Mouse (Mus musculus) lung, embryonic 14.5 days (tissue): ENCODE measurements around the gene Uck1. TPM values are rescaled to one million over a fixed set of nuclear protein-coding genes. Genes with fewer than 3 reads are reported as not detected.
A peak's percentile ranks its signal among the peaks of the same experiment; 100 is the strongest.

Experiments
- ATAC-seq: fragments of 200-750 bp; cut with Nextera tagmentation; 2 replicates; pipeline ENCODE4 v1.8.0; 2017; ENCODE audit warnings: mild to moderate bottlenecking, moderate TSS enrichment, moderate library complexity; ENCODE audit not compliant: insufficient read depth
- DNase-seq: peaks from one replicate; pipeline ENCODE4 v3.0.0-alpha.2; 2015
- H3K27ac ChIP-seq: fragments of 300-500 bp; sonication (generic); 2 replicates; pipeline ENCODE4 v1.5.1; 2014; ENCODE audit warnings: low read depth, mild to moderate bottlenecking, moderate library complexity
- H3K27me3 ChIP-seq: fragments of 300-500 bp; sonication (generic); 2 replicates; pipeline ENCODE4 v1.6.1; 2014; ENCODE audit warnings: low read length, control low read depth; ENCODE audit not compliant: insufficient read depth
- H3K36me3 ChIP-seq: fragments of 300-500 bp; sonication (generic); 2 replicates; pipeline ENCODE4 v1.6.1; 2014; ENCODE audit warnings: control low read depth; ENCODE audit not compliant: insufficient read depth
- H3K4me1 ChIP-seq: fragments of 300-500 bp; sonication (generic); 2 replicates; pipeline ENCODE4 v1.6.1; 2014; ENCODE audit warnings: antibody characterized with exemption, control low read depth; ENCODE audit not compliant: insufficient read depth
- H3K4me2 ChIP-seq: fragments of 300-500 bp; sonication (generic); 2 replicates; pipeline ENCODE4 v1.6.1; 2014; ENCODE audit warnings: mild to moderate bottlenecking
- H3K4me3 ChIP-seq: fragments of 300-500 bp; sonication (generic); 2 replicates; pipeline ENCODE4 v1.5.1; 2014; ENCODE audit warnings: low read depth, low read length
- H3K9ac ChIP-seq: fragments of 300-500 bp; sonication (generic); 2 replicates; pipeline ENCODE4 v1.6.1; 2014
- H3K9me3 ChIP-seq: fragments of 300-500 bp; sonication (generic); 2 replicates; pipeline ENCODE4 v1.6.1; 2016; ENCODE audit warnings: low read depth, low read length, control low read depth
- CTCF ChIP-seq: IDR thresholded peaks from 2 replicates; pipeline ENCODE4 v1.5.1; 2016; ENCODE audit warnings: antibody characterized with exemption, low read depth
- WGBS: fragments of 180-500 bp; shearing (Covaris S2); extraction: QIAGEN DNeasy Blood & Tissue Kit; methylation state at CpG from one replicate; pipeline ENCODE4 v1.1.7; 2014; 5-methylcytosine and 5-hydroxymethylcytosine counted together
- polyA plus RNA-seq: library from polyadenylated mRNA; unstranded; fragments of >200 nt; fragmentation: Nextera tagmentation; extraction: Ambion mirVana; gene quantifications from 2 replicates; pipeline ENCODE4 v1.2.1, GENCODE M21; 2014

The Uck1 gene
- polyA plus RNA-seq, 1 experiment from 2014 or later: 63.6 TPM

DNA sequence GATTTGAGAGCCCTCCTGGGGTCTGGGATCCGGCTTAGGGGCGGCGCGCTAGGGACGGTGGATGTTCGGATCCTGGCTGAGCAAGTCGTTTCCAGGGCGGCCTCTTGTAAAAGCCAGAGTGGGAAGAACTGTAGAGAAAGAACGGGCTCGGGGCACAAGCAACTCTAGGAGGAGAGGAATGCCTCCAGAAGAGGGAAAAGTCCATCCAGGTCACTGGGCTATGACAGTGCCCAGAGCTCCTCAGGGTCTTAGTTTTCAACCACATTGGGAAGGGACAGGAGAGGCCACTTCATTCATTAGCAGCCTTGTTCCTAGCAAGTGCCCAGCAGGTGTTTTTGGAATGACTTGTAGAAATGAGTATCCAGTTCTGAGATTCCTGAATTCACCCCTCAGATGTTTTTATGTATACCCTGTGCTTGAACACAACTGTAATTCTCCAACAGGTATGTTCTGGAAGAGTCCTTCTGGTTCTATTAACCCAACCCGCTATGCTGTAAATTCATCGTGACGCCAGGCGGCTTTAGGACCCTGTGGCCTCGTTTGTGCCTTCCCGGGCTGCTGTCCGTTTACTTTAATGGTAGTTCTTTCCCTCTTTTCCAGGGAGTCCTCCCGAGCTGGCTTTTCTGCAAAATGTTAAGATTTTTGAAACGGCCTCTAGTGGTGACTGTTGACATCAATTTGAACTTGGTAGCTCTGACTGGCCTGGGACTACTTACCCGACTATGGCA is 23.0 kb downstream of the Uck1 start:
- Histone ChIP-seq H3K27me3 (no peaks in the 10 kb centered on the region), H3K4me1 (peaks cover 10% of the 10 kb centered on the region; the same call in 1 of the 2 replicates), H3K36me3 (peaks cover 40% of the 10 kb centered on the region), H3K9me3 (no peaks in the 10 kb centered on the region), H3K27ac (peak overlapping the region; percentile 90), H3K9ac (peak overlapping the region; percentile 62), H3K4me3 (peak overlapping the region; percentile 71), H3K4me2 (peak overlapping the region; percentile 93)
- TF ChIP-seq CTCF: peak; percentile 63
- ATAC-seq (peak; percentile 53), DNase-seq (peak; percentile 91)
- WGBS: under 1% methylated on average over 20 of the region's 20 CpGs

DNA sequence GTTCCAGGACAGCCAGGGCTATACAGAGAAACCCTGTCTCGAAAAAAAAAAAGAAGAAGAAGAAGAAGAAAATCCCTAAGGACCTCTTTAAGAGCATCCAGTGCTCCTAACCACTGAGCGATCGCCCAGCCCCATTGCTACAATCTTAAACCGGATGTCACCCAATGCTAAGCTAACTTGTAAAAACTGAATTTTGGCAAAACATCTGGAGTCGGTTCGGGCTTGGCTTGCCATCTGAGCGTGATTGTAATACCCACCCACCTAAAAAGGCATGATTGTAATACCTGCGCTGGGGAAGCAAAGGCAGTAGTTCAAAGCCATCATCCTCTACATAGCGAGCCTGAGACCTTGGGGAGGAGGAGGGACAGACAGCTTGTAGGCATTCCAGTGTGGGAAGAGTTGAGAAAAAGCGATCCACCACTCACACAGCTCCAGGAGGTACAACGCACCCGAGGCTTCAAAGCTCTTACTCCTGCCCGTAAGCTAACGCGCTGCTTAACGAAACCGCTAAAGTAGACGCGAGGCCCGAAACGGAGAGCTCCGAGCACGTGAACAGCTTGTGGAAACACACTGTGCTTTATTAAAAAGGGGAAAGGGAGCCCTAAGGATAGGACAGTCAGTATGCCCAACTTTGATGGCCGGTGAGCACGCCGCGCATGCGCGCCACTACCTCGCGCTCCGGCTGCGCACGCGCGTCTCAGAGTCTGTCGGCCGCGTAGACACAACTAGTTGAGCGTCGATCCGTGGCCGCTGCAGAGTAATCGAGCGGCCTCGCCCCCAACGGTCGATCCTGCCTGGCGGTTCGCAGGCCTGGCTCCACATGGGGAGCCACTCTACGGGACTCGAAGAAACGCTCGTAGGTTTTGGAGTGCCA is 23.8 kb downstream of the Uck1 start, which contains the start of gene Pomt1:
TSS of gene Pomt1 (plus strand) at position 705 of the 874 bp plus-strand sequence.
- Histone ChIP-seq H3K4me1 (peaks cover 10% of the 10 kb centered on the region; the same call in 1 of the 2 replicates), H3K36me3 (peaks cover 44% of the 10 kb centered on the region), H3K4me2 (peak within 1 kb of the TSS; percentile 93), H3K9me3 (no peaks in the 10 kb centered on the region), H3K9ac (peak within 1 kb of the TSS; percentile 62), H3K4me3 (peak within 1 kb of the TSS; percentile 71), H3K27ac (peak within 1 kb of the TSS; percentile 90), H3K27me3 (no peaks in the 10 kb centered on the region)
- ATAC-seq (peak; percentile 93), DNase-seq (peak; percentile 99)
- under 1% methylated on average over 54 of the region's 54 CpGs for WGBS
- no peak for TF ChIP-seq CTCF

DNA sequence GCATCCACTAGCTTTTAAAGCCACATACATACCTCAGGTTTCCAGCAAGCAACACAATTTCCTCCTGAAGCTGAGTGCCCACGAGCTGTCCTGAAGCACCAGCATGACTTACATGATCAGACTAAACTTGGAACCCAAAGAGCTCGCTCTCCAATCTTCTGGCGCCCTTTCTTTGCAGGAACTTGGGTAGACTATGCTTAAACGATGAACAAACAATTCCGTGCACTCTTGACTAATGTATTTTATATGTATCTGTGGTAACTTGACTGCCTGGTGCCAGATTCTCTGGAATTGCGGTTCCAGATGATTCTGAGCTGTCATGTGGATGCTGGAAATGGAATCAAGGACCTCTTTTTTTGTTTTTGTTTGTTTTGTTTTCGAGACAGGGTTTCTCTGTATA is 24.5 kb downstream of the Uck1 start:
- peak overlapping the region; percentile 90 for H3K27ac ChIP-seq
- peaks cover 10% of the 10 kb centered on the region; the same call in 1 of the 2 replicates for H3K4me1 ChIP-seq
- no peaks in the 10 kb centered on the region for H3K9me3 ChIP-seq
- H3K4me3 ChIP-seq: peak overlapping the region; percentile 71
- WGBS: 21% methylated on average over 7 of the region's 7 CpGs
- H3K4me2 ChIP-seq: peak overlapping the region; percentile 93
- peaks cover 51% of the 10 kb centered on the region for H3K36me3 ChIP-seq
- ATAC-seq: no peak
- peak overlapping the region; percentile 62 for H3K9ac ChIP-seq
- no peaks in the 10 kb centered on the region for H3K27me3 ChIP-seq
- TF ChIP-seq CTCF: no peak
- DNase-seq: no peak

DNA sequence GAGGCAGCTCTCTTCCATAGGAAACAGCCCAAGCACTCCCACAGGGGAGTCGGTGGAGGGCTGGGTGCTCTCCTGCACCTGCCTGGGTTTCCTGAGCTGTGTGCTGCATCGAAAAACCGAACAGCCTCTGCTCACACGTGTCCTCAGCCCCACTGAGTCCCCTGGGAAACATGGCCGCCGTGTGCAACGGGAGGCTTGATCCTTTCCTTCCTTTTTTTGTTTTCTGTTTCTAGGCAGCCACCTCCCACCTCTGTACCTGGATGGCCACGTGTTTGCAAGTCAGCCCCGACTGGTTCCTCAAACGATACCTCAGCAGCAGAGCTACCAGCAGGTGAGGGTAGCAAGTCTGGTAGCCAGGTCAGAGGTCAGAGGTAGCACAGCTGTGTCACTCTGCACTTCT is 37.9 kb downstream of the Uck1 start:
- Histone ChIP-seq H3K4me1 (no peaks in the 10 kb centered on the region), H3K27ac (no peak overlapping the region), H3K4me3 (no peak overlapping the region), H3K4me2 (no peak overlapping the region), H3K9ac (no peak overlapping the region), H3K27me3 (no peaks in the 10 kb centered on the region), H3K9me3 (no peaks in the 10 kb centered on the region), H3K36me3 (peaks cover 100% of the 10 kb centered on the region)
- ATAC-seq (no peak), DNase-seq (no peak)
- WGBS: 81% methylated on average over 10 of the region's 10 CpGs
- no peak for TF ChIP-seq CTCF

DNA sequence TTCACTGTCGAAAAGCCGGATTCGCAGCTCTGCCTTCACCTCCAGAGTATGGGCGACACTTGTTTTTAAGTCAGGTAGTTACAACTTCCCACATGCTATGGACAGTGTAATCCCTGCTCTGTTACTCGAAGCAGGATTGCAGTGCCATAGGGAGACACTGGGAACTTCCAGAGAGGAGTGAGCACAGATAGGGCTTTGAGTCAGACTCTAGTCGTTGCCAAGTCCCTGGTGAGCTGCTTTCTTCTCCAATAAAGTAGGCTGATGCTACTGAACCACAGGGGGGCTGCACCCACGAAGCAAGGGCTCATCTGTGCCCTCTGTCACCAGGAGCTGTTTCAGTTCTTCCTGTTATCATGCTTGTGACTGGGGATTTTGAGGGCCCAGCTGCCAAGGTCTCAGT is 38.4 kb downstream of the Uck1 start:
- 88% methylated on average over 7 of the region's 7 CpGs for WGBS

DNA sequence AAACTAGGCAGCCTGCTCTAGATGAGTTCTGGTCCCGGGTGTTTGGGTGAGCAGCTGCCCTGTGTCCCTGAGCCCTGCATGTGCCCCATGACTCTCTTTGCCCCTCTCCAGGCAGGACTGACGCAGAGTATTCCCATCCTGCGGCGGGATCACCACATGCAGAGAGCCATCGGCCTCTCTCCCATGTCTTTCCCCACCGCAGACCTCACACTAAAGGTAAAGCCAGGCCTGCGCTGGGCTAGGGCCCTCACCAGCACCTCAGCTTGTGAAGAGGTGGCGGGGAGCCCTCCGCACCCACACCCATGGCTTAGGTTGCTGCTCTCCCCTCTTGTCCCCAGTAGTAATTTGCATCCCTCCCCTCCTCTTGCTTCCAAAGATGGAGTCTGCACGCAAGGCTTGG is 39.0 kb downstream of the Uck1 start:
- Histone ChIP-seq H3K27ac (no peak overlapping the region), H3K9ac (no peak overlapping the region), H3K36me3 (peaks cover 100% of the 10 kb centered on the region), H3K9me3 (no peaks in the 10 kb centered on the region), H3K27me3 (no peaks in the 10 kb centered on the region), H3K4me1 (no peaks in the 10 kb centered on the region), H3K4me2 (no peak overlapping the region), H3K4me3 (no peak overlapping the region)
- TF ChIP-seq CTCF: no peak
- 93% methylated on average over 10 of the region's 10 CpGs for WGBS
- ATAC-seq (no peak), DNase-seq (no peak)

More for the DNA sequence above, 38.4 kb downstream of the Uck1 start:
- H3K9ac ChIP-seq: no peak overlapping the region
- no peaks in the 10 kb centered on the region for H3K27me3 ChIP-seq
- DNase-seq: no peak
- peaks cover 100% of the 10 kb centered on the region for H3K36me3 ChIP-seq
- H3K27ac ChIP-seq: no peak overlapping the region
- no peaks in the 10 kb centered on the region for H3K4me1 ChIP-seq
- no peak overlapping the region for H3K4me3 ChIP-seq
- no peak for TF ChIP-seq CTCF
- ATAC-seq: no peak
- no peaks in the 10 kb centered on the region for H3K9me3 ChIP-seq
- no peak overlapping the region for H3K4me2 ChIP-seq

DNA sequence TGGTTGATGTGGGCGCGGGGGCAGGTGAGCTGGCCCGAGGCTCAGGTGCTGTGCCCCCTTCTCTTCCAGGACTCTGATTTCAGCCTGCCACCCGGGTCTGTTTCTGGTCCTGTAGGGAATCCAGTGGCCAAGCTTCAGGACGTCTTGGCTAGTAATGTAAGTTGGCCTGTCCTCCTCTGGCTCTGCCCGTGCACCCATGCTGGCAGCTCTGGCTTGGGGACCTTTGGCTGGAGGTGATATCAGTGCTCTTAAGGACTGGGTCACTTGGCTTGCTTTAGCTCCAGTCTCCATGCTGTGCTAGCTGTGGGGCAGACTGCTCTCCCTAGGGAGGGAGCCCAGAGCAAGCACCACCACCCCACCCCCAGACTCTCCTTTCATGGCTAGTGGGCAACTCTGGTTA is 39.9 kb downstream of the Uck1 start:
- H3K9ac ChIP-seq: no peak overlapping the region
- no peaks in the 10 kb centered on the region for H3K9me3 ChIP-seq
- H3K4me2 ChIP-seq: no peak overlapping the region
- DNase-seq (no peak), ATAC-seq (no peak)
- peaks cover 100% of the 10 kb centered on the region for H3K36me3 ChIP-seq
- H3K4me1 ChIP-seq: no peaks in the 10 kb centered on the region
- H3K4me3 ChIP-seq: no peak overlapping the region
- WGBS: 96% methylated on average over 6 of the region's 6 CpGs
- no peaks in the 10 kb centered on the region for H3K27me3 ChIP-seq
- no peak for TF ChIP-seq CTCF
- H3K27ac ChIP-seq: no peak overlapping the region
